Mouse (Mus musculus) heart, postnatal 0 days (tissue): Measurements from ENCODE around the gene Gpr33.

ENCODE experiments used
- CTCF ChIP-seq: IDR thresholded peaks from 2 replicates; pipeline ENCODE4 v1.5.1; 2016; ENCODE audit warnings: antibody characterized with exemption, control low read depth, low read depth
- EP300 ChIP-seq: IDR thresholded peaks from 2 replicates; pipeline ENCODE4 v1.6.1; 2016; ENCODE audit warnings: antibody characterized with exemption, low read depth

- TF ChIP-seq CTCF (no peak), EP300 (no peak)
These were observed 31.9 kb downstream of the Gpr33 start for GRCm38 (mm10) chr12:51995738-51996536.
